Mouse (Mus musculus) heart, postnatal 36 days (tissue): ENCODE data around the gene Eif2d. TPM values are rescaled to one million over a fixed set of nuclear protein-coding genes. Genes with fewer than 3 reads are reported as not detected.

Source experiments
- DNase-seq, 2 experiments: peaks; one replicate each; pipeline ENCODE4 v3.0.0; 2021 to 2022
- intact Hi-C: fragments of 180-260 bp; cut with DNase I; formaldehyde crosslinking; loops from one replicate; pipeline ENCODE4 v1.15.1; 2025
- total RNA-seq, 2 experiments: library from RNA; stranded (reverse); gene quantifications; 2 replicates each; pipeline ENCODE4 v1.2.3; 2021

Eif2d gene
- total RNA-seq, 2 experiments from 2014 or later, result 34.0 to 39.3 TPM

- DNase-seq, result peak; percentile 82 to 83
- intact Hi-C loops, result loop anchor here (1.0 to 2.0 kb wide), 3 partner anchors 25 to 78 kb away; no protein-coding TSS in a partner anchor
Measured at GRCm38 (mm10) chr1:131181642-131182527, 28.9 kb downstream of the Eif2d start.

- DNase-seq, result no peak
- intact Hi-C loops, result loop anchor here (2.0 kb wide), 1 partner anchor 24 kb away; no protein-coding TSS in a partner anchor
Measured at GRCm38 (mm10) chr1:131183201-131183600, 30.2 kb downstream of the Eif2d start.

GRCm38 (mm10) chr1:131184253-131184955 lies 31.4 kb downstream of the Eif2d start:
- DNase-seq, result no peak
- intact Hi-C loops, result no loop called here

DNA sequence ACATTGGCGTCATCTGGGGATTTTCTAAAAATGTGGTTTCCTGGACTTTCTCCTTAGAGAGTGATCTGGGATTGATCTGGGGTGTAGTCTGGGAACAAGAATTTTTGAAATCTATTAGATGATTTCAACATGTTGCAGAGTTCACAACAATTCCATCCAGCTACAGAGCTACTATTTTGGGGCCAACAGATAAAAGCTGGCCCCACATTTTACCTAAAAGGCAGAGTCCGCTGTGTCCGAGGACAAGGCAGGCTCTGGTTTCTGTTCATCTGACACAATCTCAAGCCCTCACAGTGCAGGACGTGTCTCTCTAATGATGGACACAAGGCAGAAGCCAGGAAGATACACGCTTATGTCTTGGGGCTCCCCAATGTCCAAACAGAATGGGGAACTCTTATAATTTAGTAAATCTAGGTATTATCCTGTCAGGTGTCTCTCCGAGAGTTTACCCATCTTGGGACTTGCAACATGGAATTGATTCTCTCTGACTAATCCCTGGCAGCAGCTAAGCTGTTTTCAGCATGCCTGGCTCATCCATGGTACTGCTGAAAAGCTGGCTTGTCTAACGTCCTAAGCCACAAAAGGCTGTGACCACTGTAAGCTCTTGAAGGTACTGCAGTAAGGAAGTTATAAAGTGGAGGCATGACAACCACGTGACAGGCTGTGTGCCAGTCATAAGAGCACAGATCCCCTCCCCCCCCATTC lies 32.1 kb downstream of the Eif2d start:
- intact Hi-C loops, result no loop called here
- no peak for DNase-seq

DNA sequence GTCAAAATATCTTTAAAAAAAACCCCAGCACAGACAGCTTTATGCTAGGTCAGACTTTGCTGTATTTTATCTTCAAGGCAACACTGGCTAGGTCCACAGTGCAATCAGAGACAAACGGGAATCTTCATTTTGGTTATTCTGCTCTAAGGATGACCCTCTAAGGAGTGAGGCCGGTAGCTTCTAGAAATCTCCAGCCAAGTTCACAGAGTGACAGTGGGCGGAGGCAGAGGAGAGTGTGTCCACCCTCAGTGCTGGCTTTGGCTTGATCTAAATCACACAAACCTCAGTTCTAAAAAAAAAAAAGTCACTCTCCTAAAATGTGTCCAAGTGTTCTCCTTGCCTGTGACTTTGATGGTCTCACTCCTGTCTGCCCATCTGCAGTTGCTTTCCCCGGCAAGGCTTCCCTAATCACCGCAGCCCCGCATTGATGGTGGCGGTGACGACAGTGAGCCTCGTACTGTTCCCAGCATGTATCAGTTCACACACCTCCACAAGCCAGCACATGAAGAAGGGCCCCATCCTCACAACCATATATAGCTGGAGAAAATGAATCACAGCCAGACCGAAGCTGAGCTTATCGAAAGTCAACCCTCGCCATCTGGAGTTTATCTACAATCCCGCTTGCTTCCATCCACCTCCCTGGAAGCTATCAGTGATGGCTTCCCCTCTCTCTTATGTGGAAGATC lies 33.0 kb downstream of the Eif2d start:
- intact Hi-C loops, result no loop called here
- DNase-seq, result no peak

DNA sequence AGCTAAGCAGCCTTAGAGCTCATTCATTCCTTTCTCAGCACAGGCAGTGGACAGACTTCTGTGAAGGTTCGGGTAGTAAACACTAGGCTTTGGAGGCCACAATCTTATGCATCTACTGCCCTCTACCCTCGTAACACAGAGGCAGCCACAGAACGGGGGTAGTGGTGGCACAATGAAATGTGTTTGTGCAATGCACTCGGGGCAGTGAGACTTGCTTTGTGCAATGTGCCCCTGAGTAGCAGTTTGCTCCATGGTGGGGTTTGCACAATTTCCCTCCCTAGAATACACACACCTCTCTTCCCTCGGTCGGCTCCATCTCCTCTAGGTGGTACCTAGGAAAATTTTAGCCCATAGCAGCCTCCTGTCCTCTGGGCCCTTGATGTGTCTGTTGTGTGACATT lies 34.0 kb downstream of the Eif2d start:
- DNase-seq, result no peak
- intact Hi-C loops, result no loop called here

GRCm38 (mm10) chr1:131187856-131188255 lies 34.9 kb downstream of the Eif2d start:
- no peak for DNase-seq
- intact Hi-C loops, result no loop called here

DNA sequence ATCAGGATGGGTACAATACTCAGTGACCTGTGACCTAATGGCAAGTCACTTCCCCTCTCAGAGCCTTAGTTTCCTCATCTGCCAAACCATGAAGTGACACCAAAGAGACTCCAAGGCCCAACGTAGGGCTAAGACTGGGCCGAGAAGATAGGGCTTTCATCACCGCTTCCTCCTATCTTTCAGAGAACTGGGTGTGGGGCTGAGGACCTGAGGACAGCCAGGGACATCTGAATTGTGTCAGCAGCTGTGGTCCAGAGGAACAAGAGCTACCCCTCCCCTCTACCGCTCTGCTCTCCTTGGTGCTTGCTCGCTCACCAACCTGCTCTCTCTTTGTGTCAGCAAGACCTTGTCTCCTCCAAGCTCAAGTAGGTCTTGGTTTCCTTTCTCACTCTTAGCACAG lies 35.7 kb downstream of the Eif2d start:
- intact Hi-C loops, result no loop called here

DNA sequence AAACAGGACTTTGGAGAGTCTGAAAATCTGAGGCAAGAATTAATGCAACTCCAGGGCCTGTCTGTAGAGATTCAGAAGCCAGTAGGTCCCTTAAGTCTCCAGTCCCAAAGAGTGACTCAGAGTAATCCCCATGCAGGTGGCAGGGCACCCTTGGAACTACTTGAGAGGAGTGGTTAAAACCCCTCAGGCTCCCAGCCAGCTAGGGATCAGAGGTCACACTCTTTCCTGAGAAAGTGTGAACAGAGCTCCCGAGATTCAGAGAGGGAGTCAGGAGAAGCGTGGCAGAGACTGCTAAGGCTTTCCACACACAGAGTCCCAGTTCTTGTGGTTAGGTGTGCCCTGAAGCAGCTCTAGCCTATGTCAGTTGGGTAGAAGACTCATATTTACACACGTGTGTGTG lies 40.8 kb downstream of the Eif2d start:
- DNase-seq, result no peak
- intact Hi-C loops, result no loop called here

More for the DNA sequence above, 35.7 kb downstream of the Eif2d start:
- no peak for DNase-seq

GRCm38 (mm10) chr1:131195653-131196052 lies 42.7 kb downstream of the Eif2d start:
- intact Hi-C loops, result no loop called here
- no peak for DNase-seq

- DNase-seq, result no peak
- intact Hi-C loops, result no loop called here
Measured at GRCm38 (mm10) chr1:131196107-131196506, 43.1 kb downstream of the Eif2d start.

GRCm38 (mm10) chr1:131198417-131198960 lies 45.5 kb downstream of the Eif2d start:
- intact Hi-C loops, result no loop called here
- DNase-seq, result no peak

- no peak for DNase-seq
- intact Hi-C loops, result no loop called here
Measured at GRCm38 (mm10) chr1:131199118-131199821, 46.3 kb downstream of the Eif2d start.

DNA sequence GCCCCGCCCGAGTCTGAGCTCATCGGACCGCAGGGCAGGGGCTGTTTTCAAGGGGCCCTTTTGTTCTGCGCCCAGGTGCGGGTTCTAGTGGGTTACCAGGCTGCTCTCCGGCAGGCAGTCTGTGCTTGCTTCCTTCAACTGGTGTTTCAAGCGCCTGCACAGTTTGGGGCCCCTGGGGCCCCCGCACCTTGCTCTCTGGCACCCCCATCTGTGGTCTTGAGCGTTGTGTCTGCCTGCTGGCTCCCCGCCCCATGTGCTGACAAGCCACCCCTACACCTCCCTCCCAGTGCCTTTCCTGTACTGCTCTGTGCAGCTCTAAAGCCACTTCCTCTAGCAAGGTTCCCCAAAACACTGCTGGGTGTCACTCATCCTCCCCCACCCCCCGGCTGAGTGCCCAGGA lies 47.0 kb downstream of the Eif2d start:
- peak; percentile 52 to 56 for DNase-seq
- intact Hi-C loops, result no loop called here

GRCm38 (mm10) chr1:131200588-131200987 lies 47.6 kb downstream of the Eif2d start:
- intact Hi-C loops, result no loop called here
- DNase-seq, result no peak

DNA sequence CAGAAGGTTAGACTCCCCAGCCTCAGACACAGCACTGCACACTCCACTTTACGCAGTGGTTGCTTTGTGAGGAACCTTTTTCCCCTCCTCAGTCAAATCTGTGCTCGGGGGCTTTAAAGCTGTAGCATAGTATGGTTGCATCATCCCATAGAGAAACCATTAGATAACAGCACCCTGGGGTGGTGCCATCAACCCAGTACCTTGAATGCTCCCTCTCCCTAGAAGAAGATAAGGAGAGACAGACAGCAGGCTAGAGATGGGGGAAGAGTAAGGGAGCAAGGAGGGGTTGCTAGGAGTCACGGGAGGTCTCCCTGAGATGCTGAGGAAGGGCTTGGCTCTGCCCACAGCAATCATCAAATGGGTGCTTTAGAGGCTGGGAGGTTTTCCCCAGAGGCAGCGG lies 48.4 kb downstream of the Eif2d start:
- intact Hi-C loops, result no loop called here
- no peak for DNase-seq

DNA sequence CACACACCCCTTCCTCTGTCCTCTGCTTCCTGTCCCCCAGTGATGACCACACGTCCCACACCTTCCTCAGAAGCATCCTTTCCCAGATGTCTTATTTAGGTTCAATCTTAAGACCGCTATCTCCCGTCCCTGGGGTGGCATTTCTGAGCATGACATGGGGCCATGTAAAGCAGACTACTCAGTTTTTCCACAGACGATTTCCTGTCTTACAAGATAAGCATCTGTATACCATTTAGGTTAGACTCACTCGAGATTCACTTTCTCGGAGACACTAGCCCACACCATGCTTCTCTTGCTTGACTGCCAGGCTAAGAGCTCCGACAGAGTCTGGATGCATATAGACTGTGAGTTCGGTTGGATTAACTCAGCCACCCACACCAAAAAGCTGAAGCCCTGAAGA lies 51.5 kb downstream of the Eif2d start:
- intact Hi-C loops, result no loop called here
- DNase-seq, result no peak

DNA sequence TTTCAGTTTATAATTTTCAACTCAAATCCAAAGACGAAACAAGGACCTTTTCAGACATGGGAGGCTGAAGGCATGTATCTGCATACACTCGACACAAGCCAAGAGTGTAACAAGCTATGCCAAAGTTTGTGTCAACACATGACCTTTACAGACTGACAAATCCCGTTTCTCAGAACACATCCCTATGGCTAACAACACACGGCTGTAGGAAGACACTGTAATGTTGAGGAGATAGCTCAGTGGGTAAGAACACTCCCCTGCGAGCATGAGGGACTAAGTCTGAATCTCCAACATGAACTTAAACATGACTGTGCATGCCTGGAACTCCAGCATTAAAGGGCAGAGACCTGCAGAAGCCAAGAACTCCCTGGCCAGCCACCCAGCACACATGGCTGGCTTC lies 53.4 kb downstream of the Eif2d start:
- no peak for DNase-seq
- intact Hi-C loops, result loop anchor here (2.0 kb wide), 1 partner anchor 24 kb away; no protein-coding TSS in a partner anchor

GRCm38 (mm10) chr1:131207531-131207930 lies 54.5 kb downstream of the Eif2d start:
- intact Hi-C loops, result loop anchor here (2.0 kb wide), 1 partner anchor 25 kb away; no protein-coding TSS in a partner anchor
- peak; percentile 70 to 78 for DNase-seq
